Mouse (Mus musculus): ENCODE measurements around the gene Ccdc22. TPM values are rescaled to one million over a fixed set of nuclear protein-coding genes. Genes with fewer than 3 reads are reported as not detected.
A peak's percentile ranks its signal among the peaks of the same experiment; 100 is the strongest.

Ccdc22 gene
- 19.5 and 23.9 TPM in 2 replicates for total RNA-seq (2012; rRNA removed)

GRCm38 (mm10) chrX:7604879-7605574, at the start of gene Ccdc22:
Gene Ccdc22, minus strand, starts transcription at chrX:7605517.
- Histone ChIP-seq H3K9ac (ENCODE audit: insufficient read depth, low read depth, low read length, poor library complexity, severe bottlenecking) (peak within 1 kb of the TSS; percentile 87), H3K9me3 (ENCODE audit: control insufficient read depth, insufficient read depth, low read depth, low read length) (no peaks in the 10 kb centered on the region), H3K4me3 (ENCODE audit: insufficient read depth in 1 of 2, low read depth in 1 of 2, low read length in 2 of 2, poor library complexity in 1 of 2, severe bottlenecking in 1 of 2) (peak within 1 kb of the TSS; percentile 75 to 81), H3K4me1 (ENCODE audit: control insufficient read depth in 2 of 2, insufficient read depth in 2 of 2, low read length in 2 of 2, poor library complexity in 1 of 2) (no peaks in the 10 kb centered on the region), H3K36me3 (ENCODE audit: control insufficient read depth, insufficient read depth, low read length, poor library complexity, severe bottlenecking) (no peaks in the 10 kb centered on the region), H3K27ac (ENCODE audit: insufficient read depth, low read depth, low read length, poor library complexity, severe bottlenecking) (no peak within 1 kb of the TSS)
- DNase-seq (ENCODE audit: low read depth, low spot score): peak; percentile 63
- in situ Hi-C loops (cut with MboI; ENCODE audit: low sequenced_read_pairs in 2 of 2, unreplicated experiment in 2 of 2): no loop called here
- TF ChIP-seq HCFC1 (IDR thresholded peaks at IDR 0.05; ENCODE audit: borderline replicate concordance, insufficient read depth, low read length): peak; percentile 97
- no peak for TF ChIP-seq MAFK (IDR thresholded peaks at IDR 0.05; ENCODE audit: insufficient read depth, low read depth, low read length)
- no peak for TF ChIP-seq ZC3H11A (IDR thresholded peaks at IDR 0.05; ENCODE audit: borderline replicate concordance, low read depth, low read length)
- TF ChIP-seq ZNF384 (IDR thresholded peaks at IDR 0.05; ENCODE audit: low read depth, low read length): peak; percentile 50; the same call in 1 of the 2 replicates

GRCm38 (mm10) chrX:7648671-7649304, 43.5 kb upstream of the Ccdc22 start:
- H3K36me3 ChIP-seq (ENCODE audit: control insufficient read depth, insufficient read depth, low read length, poor library complexity, severe bottlenecking): no peaks in the 10 kb centered on the region
- no peak for TF ChIP-seq ZC3H11A (IDR thresholded peaks at IDR 0.05; ENCODE audit: borderline replicate concordance, low read depth, low read length)
- TF ChIP-seq CHD2 (IDR thresholded peaks at IDR 0.05; ENCODE audit: low read depth, low read length): peak; percentile 91
- TF ChIP-seq ZNF384 (IDR thresholded peaks at IDR 0.05; ENCODE audit: low read depth, low read length): peak; percentile 100
- TF ChIP-seq MAFK (IDR thresholded peaks at IDR 0.05; ENCODE audit: insufficient read depth, low read depth, low read length): no peak
- no peak for TF ChIP-seq HCFC1 (IDR thresholded peaks at IDR 0.05; ENCODE audit: borderline replicate concordance, insufficient read depth, low read length)
- DNase-seq (ENCODE audit: low read depth, low spot score): peak; percentile 64
- H3K4me1 ChIP-seq (ENCODE audit: control insufficient read depth in 2 of 2, insufficient read depth in 2 of 2, low read length in 2 of 2, poor library complexity in 1 of 2): 0 out of 4 replicates have a peak, but pooled peaks cover 0 to 2% of the 10 kb centered on the region in 2 experiments
- H3K9me3 ChIP-seq (ENCODE audit: control insufficient read depth, insufficient read depth, low read depth, low read length): no peaks in the 10 kb centered on the region
- H3K9ac ChIP-seq (ENCODE audit: insufficient read depth, low read depth, low read length, poor library complexity, severe bottlenecking): peak overlapping the region; percentile 90
- H3K4me3 ChIP-seq (ENCODE audit: insufficient read depth in 1 of 2, low read depth in 1 of 2, low read length in 2 of 2, poor library complexity in 1 of 2, severe bottlenecking in 1 of 2): peak overlapping the region; percentile 75 to 87
- peak overlapping the region; percentile 91 for H3K27ac ChIP-seq (ENCODE audit: insufficient read depth, low read depth, low read length, poor library complexity, severe bottlenecking)
- in situ Hi-C loops (cut with MboI; ENCODE audit: low sequenced_read_pairs in 2 of 2, unreplicated experiment in 2 of 2): no loop called here

- Histone ChIP-seq H3K9ac (ENCODE audit: insufficient read depth, low read depth, low read length, poor library complexity, severe bottlenecking) (no peak overlapping the region), H3K4me3 (ENCODE audit: insufficient read depth in 1 of 2, low read depth in 1 of 2, low read length in 2 of 2, poor library complexity in 1 of 2, severe bottlenecking in 1 of 2) (no peak overlapping the region), H3K9me3 (ENCODE audit: control insufficient read depth, insufficient read depth, low read depth, low read length) (no peaks in the 10 kb centered on the region), H3K4me1 (ENCODE audit: control insufficient read depth in 2 of 2, insufficient read depth in 2 of 2, low read length in 2 of 2, poor library complexity in 1 of 2) (no peaks in the 10 kb centered on the region), H3K27ac (ENCODE audit: insufficient read depth, low read depth, low read length, poor library complexity, severe bottlenecking) (no peak overlapping the region), H3K36me3 (ENCODE audit: control insufficient read depth, insufficient read depth, low read length, poor library complexity, severe bottlenecking) (no peaks in the 10 kb centered on the region)
- TF ChIP-seq MAFK (IDR thresholded peaks at IDR 0.05; ENCODE audit: insufficient read depth, low read depth, low read length): no peak
- no peak for TF ChIP-seq HCFC1 (IDR thresholded peaks at IDR 0.05; ENCODE audit: borderline replicate concordance, insufficient read depth, low read length)
- TF ChIP-seq CHD2 (IDR thresholded peaks at IDR 0.05; ENCODE audit: low read depth, low read length): no peak
- no peak for TF ChIP-seq ZC3H11A (IDR thresholded peaks at IDR 0.05; ENCODE audit: borderline replicate concordance, low read depth, low read length)
- TF ChIP-seq ZNF384 (IDR thresholded peaks at IDR 0.05; ENCODE audit: low read depth, low read length): no peak
- peak; percentile 66 for DNase-seq (ENCODE audit: low read depth, low spot score)
- in situ Hi-C loops (cut with MboI; ENCODE audit: low sequenced_read_pairs in 2 of 2, unreplicated experiment in 2 of 2): no loop called here
Observed at GRCm38 (mm10) chrX:7645349-7645748, 40.0 kb upstream of the Ccdc22 start.

- Histone ChIP-seq H3K4me3 (ENCODE audit: insufficient read depth in 1 of 2, low read depth in 1 of 2, low read length in 2 of 2, poor library complexity in 1 of 2, severe bottlenecking in 1 of 2) (no peak overlapping the region), H3K36me3 (ENCODE audit: control insufficient read depth, insufficient read depth, low read length, poor library complexity, severe bottlenecking) (no peaks in the 10 kb centered on the region), H3K9ac (ENCODE audit: insufficient read depth, low read depth, low read length, poor library complexity, severe bottlenecking) (no peak overlapping the region), H3K4me1 (ENCODE audit: control insufficient read depth in 2 of 2, insufficient read depth in 2 of 2, low read length in 2 of 2, poor library complexity in 1 of 2) (peaks cover 0 to 6% of the 10 kb centered on the region in 2 experiments; a peak in 1 of 4 replicates), H3K9me3 (ENCODE audit: control insufficient read depth, insufficient read depth, low read depth, low read length) (no peaks in the 10 kb centered on the region), H3K27ac (ENCODE audit: insufficient read depth, low read depth, low read length, poor library complexity, severe bottlenecking) (no peak overlapping the region)
- no peak for TF ChIP-seq HCFC1 (IDR thresholded peaks at IDR 0.05; ENCODE audit: borderline replicate concordance, insufficient read depth, low read length)
- no peak for TF ChIP-seq MAFK (IDR thresholded peaks at IDR 0.05; ENCODE audit: insufficient read depth, low read depth, low read length)
- no peak for TF ChIP-seq ZNF384 (IDR thresholded peaks at IDR 0.05; ENCODE audit: low read depth, low read length)
- TF ChIP-seq ZC3H11A (IDR thresholded peaks at IDR 0.05; ENCODE audit: borderline replicate concordance, low read depth, low read length): no peak
- TF ChIP-seq CHD2 (IDR thresholded peaks at IDR 0.05; ENCODE audit: low read depth, low read length): no peak
- no peak for DNase-seq (ENCODE audit: low read depth, low spot score)
- in situ Hi-C loops (cut with MboI; ENCODE audit: low sequenced_read_pairs in 2 of 2, unreplicated experiment in 2 of 2): no loop called here
Observed at GRCm38 (mm10) chrX:7640785-7641184, 35.5 kb upstream of the Ccdc22 start.
